Mouse (Mus musculus): ENCODE data around the gene Ntn1. TPM values are rescaled to one million over a fixed set of nuclear protein-coding genes. Genes with fewer than 3 reads are reported as not detected.

Ntn1 gene
- total RNA-seq, 2 experiments from 2014 or later: 12.2 to 14.4 TPM

- no peak for DNase-seq
Measured at GRCm38 (mm10) chr11:68185647-68186046, 215.0 kb downstream of the Ntn1 start.

GRCm38 (mm10) chr11:68177415-68177814 lies 223.2 kb downstream of the Ntn1 start:
- DNase-seq: no peak

- no peak for DNase-seq
Measured at GRCm38 (mm10) chr11:68176550-68176949, 224.1 kb downstream of the Ntn1 start.

- DNase-seq: no peak
Measured at GRCm38 (mm10) chr11:68172648-68173045, 228.0 kb downstream of the Ntn1 start.

GRCm38 (mm10) chr11:68171973-68172647 lies 228.5 kb downstream of the Ntn1 start:
- DNase-seq: no peak

GRCm38 (mm10) chr11:68168427-68168826 lies 232.2 kb downstream of the Ntn1 start:
- DNase-seq: no peak

- no peak for DNase-seq
Measured at GRCm38 (mm10) chr11:68164408-68164807, 236.2 kb downstream of the Ntn1 start.

GRCm38 (mm10) chr11:68159867-68160266 lies 240.8 kb downstream of the Ntn1 start:
- DNase-seq: no peak

Small RNA genes lying within 50 kb of the gene (microRNA-seq; reads per million reads assigned to microRNA genes)
- 0 reads per million in 2 experiments for gene Mir6406

Other genes with a start within 250 kb of the Ntn1 start
- under 1 TPM; 0.52 to 0.54 TPM for gene Pik3r5, start 31.3 kb upstream of the Ntn1 start, total RNA-seq (2021)
- gene Pik3r6, start 102.2 kb upstream of the Ntn1 start, total RNA-seq (2021): 1 to 10 TPM; 3.0 to 3.1 TPM
- gene Mfsd6l, start 155.4 kb upstream of the Ntn1 start, total RNA-seq (2021): under 1 TPM; 0.14 to 0.20 TPM
- gene Ccdc42, start 186.2 kb upstream of the Ntn1 start, total RNA-seq (2021): under 1 TPM in 1 of 2 experiments, not detected in 1; 0.31 TPM

Measured in gastrocnemius, postnatal 10 days (tissue).